Mouse (Mus musculus): Measurements from ENCODE around the gene Por. TPM values are rescaled to one million over a fixed set of nuclear protein-coding genes. Genes with fewer than 3 reads are reported as not detected.
A peak's percentile ranks its signal among the peaks of the same experiment; 100 is the strongest.

Por gene
- total RNA-seq, 2 experiments from 2014 or later: 104 to 105 TPM

GRCm38 (mm10) chr5:135778471-135779445 lies 108.9 kb downstream of the Por start, which contains the start of gene Mdh2:
Gene Mdh2 (plus strand): TSS chr5:135778480.
- DNase-seq: peak; percentile 96 to 99

GRCm38 (mm10) chr5:135780331-135780730 lies 110.5 kb downstream of the Por start:
- DNase-seq: no peak

DNA sequence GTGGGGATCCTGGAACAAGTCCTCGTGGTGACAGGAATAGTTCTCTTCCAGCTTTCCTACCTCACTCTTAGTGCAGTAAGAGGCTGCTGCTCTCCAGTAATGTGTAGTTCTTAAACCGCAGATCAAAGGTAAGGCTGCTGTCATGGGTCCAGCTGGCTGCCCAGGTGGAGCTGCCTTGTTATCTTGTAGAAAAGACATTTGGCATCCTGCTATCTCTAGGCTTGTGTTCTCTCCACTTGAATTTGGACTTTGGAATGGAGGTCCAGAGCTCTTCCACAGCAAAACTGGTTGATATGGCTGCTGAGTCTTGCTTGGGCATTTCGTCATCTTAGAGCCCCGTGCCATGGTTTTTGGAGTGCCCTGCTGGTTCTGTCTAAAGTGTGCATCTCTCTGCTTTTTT lies 113.1 kb downstream of the Por start:
- DNase-seq: no peak

Small RNAs within 50 kb of the gene (microRNA-seq; reads per million reads assigned to microRNA genes)
- 0.85 to 1.2 reads per million in 2 experiments for gene Mir7034

Other genes starting within 250 kb of the Por start
- gene Hip1, start 124.9 kb upstream of the Por start, total RNA-seq (2021): 10 to 100 TPM; 32.3 to 46.3 TPM
- gene Ccl26, start 106.5 kb upstream of the Por start, total RNA-seq (2021): not detected
- gene Ccl24, start 97.0 kb upstream of the Por start, total RNA-seq (2021): not detected
- 10 to 100 TPM; 78.2 to 83.9 TPM for gene Rhbdd2, start 37.4 kb upstream of the Por start, total RNA-seq (2021)
- 10 to 100 TPM; 12.4 to 16.4 TPM for gene Tmem120a, start 74.4 kb downstream of the Por start, total RNA-seq (2021)
- not detected for gene Styxl1, start 108.4 kb downstream of the Por start, total RNA-seq (2021)
- 100 to 1,000 TPM; 387 to 407 TPM for gene Mdh2, start 108.4 kb downstream of the Por start, total RNA-seq (2021)
- 10 to 100 TPM; 83.5 to 86.9 TPM for gene Srrm3, start 136.9 kb downstream of the Por start, total RNA-seq (2021)
- 10 to 100 TPM; 19.2 to 28.1 TPM for gene Hspb1, start 217.9 kb downstream of the Por start, total RNA-seq (2021)

All from layer of hippocampus, postnatal 36 days (tissue).